Mouse (Mus musculus) layer of hippocampus, postnatal 10 days (tissue): ENCODE results near the gene Hibch. TPM values are rescaled to one million over a fixed set of nuclear protein-coding genes. Genes with fewer than 3 reads are reported as not detected.
"Not testable (repeated sequence)": the region's sequence is repeated elsewhere in the genome, so short reads cannot be mapped to it uniquely, and the experiment has no call there.

ENCODE experiments used
- DNase-seq, 2 experiments: peaks; one replicate each; pipeline ENCODE4 v3.0.0; 2021; ENCODE audit warnings: low spot score in 2 of 2
- total RNA-seq, 2 experiments: library from RNA; stranded (reverse); gene quantifications; 2 replicates each; pipeline ENCODE4 v1.2.3; 2021

Hibch gene
- total RNA-seq, 2 experiments from 2014 or later, result 14.4 to 18.2 TPM

- DNase-seq, result no peak
Observed at GRCm38 (mm10) chr1:52867876-52868275, 23.1 kb downstream of the Hibch start.

DNA sequence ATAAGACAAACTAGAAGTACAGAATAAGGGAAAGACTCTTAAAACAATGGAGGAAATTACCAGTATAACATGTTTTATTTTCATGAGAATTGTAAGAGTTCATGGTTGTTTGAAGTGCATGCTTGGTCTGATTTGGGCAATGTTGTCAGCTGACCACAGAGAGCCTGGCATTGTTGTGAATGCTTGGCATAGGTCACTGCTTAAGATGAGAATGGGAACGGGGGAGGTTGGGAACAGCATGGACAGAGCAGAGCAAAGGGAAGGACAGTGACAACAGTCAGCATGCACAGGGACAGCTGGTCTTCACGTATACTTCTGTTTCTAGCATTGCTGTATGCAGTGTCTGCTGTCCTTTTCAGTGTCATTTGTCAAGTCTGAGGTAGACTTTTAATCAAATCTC, 39.5 kb downstream of the Hibch start:
- no peak for DNase-seq

DNA sequence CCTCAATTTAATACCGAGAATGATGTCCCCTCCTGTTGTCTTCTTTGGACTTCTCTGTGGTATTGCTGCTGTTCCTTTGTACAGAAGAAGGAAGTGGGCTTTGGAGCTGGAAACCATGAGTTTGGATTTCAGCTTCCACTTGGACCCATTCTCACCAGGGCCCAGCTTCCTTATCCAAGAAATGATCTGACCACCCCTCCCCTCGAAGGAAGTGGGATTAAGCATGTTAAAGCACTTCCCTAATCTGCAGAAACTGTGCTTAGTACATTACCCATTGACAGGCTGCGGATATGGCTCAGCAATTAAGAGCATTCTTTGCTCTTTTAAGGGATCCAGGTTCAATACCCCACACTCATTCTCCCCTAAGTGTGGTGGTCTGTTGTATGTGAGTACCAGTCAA, 65.1 kb downstream of the Hibch start:
- DNase-seq, result no peak

- no peak for DNase-seq
Observed at GRCm38 (mm10) chr1:52916655-52917054, 71.9 kb downstream of the Hibch start.

DNA sequence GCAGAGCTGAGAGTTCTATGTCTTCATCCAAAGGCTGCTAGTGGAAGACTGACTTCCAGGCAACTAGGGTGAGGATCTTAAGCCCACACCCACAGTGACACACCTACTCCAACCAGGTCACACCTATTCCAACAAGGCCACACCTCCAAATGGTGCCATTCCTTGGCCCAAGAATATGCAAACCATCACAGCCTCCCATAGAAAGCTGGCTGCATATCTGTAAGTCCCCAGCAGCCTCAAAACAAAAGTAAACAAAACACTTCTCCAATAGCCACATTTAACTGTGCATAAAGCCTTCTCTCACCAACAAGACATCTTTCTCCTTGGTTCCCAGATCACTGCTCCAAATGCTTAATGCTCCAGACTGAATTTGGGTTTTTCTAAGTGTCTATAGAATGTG, 74.2 kb downstream of the Hibch start:
- not testable (repeated sequence) for DNase-seq

GRCm38 (mm10) chr1:52924482-52924881, 79.8 kb downstream of the Hibch start:
- DNase-seq, result not testable (repeated sequence)

DNA sequence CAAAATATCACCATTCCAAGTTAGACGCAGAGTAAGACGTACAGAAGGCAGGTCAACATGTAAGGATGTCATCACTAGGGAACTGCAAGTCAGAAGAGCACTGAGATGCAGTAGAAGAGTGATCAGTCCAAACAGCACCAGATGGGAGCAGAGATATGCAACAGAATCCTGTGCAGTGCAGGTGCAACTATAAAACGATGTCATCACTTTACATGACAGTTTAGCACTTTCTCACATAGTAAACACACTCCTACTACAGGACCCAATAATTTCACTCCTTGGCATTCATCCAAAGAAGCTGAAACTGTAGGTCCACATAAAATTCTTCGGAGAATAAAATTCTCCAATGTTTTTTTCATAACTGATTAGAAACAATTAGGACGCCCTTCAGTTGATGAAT, 89.8 kb downstream of the Hibch start:
- no peak for DNase-seq

- DNase-seq, result no peak
Observed at GRCm38 (mm10) chr1:52939021-52939420, 94.3 kb downstream of the Hibch start.

DNA sequence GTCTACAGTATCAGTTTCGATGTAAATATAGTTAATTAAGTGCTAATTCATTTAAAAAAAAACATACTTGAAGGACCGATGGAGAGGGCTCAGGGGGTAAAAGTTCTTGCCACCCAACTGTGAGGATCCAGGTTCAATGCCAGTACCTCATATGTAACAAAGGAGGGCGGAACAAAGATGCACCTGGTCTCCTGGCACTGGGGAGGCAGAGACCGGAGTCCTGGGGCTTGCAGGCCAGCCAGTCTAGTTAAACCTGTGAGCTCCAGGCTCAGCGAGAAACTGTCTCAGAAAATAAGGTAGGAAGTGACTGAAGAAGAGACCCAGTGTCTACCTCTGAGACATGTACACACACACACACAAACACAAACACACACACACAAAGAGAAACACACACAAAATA, 103.2 kb downstream of the Hibch start:
- DNase-seq, result no peak

- DNase-seq, result no peak
Observed at GRCm38 (mm10) chr1:52951146-52951868, 106.6 kb downstream of the Hibch start.

- peak; percentile 26 to 35 for DNase-seq
Observed at GRCm38 (mm10) chr1:52952143-52952542, 107.4 kb downstream of the Hibch start.

GRCm38 (mm10) chr1:52952551-52953397, 108.0 kb downstream of the Hibch start:
- peak; percentile 27 to 40 for DNase-seq

DNA sequence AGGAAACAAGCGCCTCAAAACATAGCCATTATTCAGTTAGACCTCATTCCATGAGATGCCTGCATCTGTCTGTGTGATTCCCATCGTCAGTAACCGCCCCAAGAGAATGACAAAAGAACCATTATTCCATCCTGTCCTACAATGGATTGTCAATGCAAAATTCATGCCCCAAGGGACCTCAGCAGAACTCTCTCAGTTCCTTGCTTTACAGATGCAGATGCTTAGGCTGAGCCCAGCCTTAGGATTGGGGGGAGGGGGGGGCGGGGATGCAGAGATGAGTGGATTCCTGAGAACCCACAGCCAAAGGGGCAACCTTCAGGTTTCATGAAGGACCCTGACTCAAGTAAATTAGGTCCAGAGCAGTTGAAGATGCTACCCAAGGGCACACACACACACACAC, 108.8 kb downstream of the Hibch start:
- DNase-seq, result no peak

DNA sequence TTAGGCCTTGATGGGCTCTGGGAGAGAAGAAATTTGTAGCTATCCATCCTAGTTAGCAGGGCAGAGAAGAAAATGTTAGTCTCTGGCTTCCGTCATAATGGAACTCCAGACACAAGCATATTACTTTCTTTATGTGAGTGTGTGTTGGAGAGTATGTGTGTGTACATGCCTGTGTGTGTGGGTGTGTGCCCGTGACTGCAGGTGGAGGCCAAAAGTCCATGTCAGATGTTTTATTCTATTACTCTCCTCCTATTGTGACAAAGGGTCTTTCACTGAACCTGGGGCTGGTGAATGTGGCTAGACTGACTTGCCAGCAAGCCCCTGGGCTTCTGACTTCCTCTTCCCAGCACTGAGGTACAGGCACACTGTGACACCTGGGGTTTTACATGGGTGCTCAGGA, 109.7 kb downstream of the Hibch start:
- no peak for DNase-seq

DNA sequence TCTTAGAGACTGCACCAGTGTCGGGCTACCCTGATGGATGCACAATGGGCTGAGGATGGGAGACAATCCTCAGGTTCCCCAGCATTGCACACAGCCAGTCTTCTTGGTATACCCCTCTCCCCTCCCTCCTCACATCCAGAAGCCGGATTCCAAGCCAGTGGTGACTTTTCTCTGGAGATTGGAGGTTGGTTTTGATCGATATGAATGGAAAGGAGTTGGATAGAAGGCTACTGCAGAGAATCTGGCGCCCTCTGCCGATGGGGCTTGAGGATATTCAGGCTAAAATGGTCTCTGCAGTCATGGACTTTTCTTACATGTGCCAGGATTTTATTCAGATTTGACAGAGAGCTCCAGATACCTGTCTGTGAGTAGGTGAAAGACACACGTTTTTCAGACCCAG, 110.4 kb downstream of the Hibch start:
- DNase-seq, result peak; percentile 34 to 57

DNA sequence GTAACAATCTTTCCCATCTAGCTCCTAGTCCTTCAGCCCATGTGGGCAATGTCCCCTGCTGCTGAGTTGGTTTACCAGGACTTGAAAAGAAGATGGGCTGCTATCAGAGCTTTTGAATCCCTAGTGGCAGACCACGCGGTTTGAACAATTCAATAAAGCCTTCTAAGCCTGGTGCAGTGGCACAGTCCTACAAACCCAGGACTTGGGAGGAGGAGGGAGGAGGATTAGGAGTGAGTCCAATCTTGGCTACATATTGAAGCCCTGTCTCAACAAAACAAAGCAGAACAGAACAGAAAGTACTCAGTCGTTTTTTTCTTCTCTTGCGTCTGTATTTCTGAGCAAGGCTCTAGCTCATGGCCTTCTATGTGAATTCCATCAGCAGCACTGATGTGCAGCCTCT, 112.0 kb downstream of the Hibch start:
- no peak for DNase-seq

DNA sequence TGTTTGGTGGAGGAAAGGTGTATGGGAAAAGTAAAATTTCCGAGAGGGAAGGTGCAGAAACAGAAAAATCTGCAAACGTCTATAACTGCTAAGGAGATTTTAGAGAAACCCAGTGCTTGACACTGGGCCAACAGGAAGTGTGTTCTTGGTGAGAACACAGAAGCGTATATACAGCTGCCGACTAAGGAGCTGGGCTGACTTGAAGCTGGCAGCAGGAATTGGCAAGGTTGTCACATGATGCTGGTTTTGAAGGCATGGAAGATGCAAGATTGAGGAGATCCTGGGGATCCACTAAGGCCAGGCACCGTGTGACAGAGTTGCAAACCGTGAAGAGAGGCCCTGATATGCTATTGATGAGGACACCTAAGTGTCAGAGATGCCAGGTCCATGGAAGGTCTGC, 115.5 kb downstream of the Hibch start:
- no peak for DNase-seq

DNA sequence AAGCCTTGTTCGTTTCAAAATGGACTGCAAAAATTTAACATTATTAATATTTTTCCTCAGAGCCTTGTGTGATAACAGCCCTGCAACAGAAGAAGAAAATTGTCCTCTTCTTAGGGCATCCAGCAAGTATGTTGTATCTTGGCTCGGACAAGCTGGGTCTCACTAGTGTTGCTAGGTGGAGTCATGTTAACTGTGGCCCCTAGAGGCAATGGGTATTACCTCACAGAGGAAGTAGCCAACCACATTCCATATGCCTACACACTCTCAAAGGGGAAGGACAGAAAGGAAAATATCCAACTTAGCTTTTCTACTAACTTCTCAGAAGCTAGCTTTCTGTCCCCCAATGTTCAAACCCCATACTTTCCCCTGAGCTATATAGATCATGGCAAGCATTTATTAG, 118.4 kb downstream of the Hibch start:
- no peak for DNase-seq

DNA sequence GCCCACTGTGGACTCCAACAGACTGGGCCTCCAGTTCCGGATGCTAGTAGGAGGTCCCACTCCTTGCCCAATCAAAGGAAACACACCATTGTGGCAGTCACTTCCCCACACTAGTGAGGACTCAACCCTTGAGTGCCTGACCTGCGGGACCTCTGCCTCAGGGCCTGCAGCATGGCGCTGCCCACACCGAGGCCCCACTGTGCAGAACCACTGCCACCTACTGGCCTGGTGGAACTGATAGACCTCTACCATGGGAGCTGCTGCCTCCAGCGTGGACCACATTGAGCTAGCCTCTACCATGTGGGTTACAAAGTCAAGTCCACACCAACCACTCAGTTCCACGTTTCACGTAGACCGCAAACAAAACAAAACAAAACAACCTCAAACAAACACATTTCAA, 119.9 kb downstream of the Hibch start:
- DNase-seq, result no peak
